Mouse (Mus musculus): Measurements from ENCODE around the gene Tex45.

DNA sequence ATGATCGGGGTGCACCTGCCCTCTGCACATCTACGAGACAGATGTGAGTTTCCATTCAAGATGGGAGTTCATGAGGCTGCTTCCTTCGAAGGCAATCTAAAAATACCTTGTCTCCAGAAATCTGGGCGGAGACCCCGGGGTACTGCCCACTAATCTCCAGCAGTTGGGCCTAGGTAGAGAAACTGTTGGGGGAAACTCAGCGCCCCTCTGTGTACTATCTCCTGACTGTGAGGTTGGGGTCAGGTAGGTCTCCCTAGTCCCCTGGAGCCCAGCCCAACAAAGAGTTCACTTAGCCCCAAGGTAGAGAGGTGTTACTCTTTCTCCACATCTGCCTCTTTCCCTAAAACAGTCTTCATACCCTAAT lies 23.2 kb downstream of the Tex45 start:
- no peak for TF ChIP-seq GATA1 (IDR thresholded peaks at IDR 0.05; ENCODE audit: low read length)
- no peak for TF ChIP-seq TAL1 (IDR thresholded peaks at IDR 0.05; ENCODE audit: low read length)
